Mouse (Mus musculus): Measurements from ENCODE around the gene Trappc3. TPM values are rescaled to one million over a fixed set of nuclear protein-coding genes. Genes with fewer than 3 reads are reported as not detected.
A peak's percentile ranks its signal among the peaks of the same experiment; 100 is the strongest.

The Trappc3 gene
- total RNA-seq, 2 experiments from 2014 or later = 89.7 to 99.2 TPM

DNA sequence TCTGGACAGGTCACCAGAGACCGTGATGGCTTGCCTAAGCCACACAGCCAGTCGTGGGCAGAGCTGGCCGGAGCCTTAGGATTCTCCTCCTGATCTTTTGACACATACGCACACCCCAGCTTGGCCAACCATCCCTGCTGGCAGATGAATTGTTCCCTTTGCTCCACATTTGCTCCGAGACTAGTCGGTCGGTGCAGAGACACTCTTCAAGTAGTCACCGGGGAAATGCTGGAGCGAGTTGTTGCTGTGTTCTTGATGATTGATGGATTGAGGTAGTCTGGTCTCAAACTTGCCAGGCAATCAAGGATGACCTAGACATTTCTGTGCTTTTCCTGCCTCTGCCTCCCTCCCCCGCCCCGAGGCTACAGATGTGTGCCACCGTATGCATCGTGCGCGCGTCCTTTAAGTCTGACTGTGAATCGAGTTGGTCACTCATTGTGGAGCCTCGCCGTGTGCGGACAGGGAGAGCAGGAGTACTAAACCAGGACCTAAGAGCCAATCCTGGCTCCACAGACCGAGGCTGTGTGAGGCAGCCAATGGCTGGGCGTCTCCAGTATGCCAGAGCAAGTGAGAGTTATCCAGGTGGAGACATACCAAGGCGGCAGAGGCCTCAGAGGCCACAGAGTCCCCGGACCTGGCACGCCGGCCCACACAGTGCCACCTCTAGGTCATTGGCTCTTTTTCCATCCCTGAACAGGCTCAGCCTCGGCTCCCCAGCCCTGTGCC, 39.6 kb downstream of the Trappc3 start:
- DNase-seq (ENCODE audit: extremely low spot score in 1 of 2, low spot score in 2 of 2) = no peak
- intact Hi-C loops (cut with DNase I) = no loop called here

DNA sequence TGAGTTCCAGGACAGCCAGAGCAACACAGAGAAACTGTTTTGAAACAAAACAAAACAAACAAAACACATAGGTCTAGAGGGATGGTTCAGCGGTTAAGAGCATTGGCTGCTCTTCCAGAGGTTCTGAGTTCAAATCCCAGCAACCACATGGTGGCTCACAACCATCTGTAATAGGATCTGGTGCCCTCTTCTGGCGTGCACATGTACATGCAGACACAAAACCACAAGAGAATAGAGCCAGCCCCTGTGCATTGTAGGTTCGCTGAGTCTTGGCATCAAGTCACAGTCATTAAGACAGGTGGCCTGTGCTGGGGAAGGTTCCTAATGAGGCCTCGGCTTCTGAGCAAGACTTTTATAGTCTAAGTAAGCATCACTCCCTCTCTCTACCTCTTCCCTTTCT, 41.8 kb downstream of the Trappc3 start:
- DNase-seq (ENCODE audit: extremely low spot score in 1 of 2, low spot score in 2 of 2) = no peak
- intact Hi-C loops (cut with DNase I) = no loop called here

DNA sequence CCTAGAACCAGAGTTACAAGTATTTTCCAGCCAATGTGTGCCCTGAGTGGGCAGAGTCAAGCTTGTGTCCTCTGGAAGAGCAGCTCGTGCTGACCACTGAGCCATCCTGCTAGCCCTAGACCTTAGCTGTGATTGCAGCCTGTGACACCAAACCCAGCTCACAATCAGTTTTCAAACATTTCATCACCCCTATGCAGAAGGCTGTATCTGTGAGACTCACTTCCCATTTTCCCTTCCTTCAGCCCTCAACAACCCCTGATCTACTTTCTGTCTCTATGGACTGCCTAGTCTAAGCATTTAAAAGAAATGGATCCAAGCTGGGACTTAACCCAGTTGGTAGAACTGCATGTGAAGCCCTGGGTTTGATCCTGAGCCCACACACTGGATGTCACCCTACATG, 43.3 kb downstream of the Trappc3 start:
- intact Hi-C loops (cut with DNase I) = no loop called here
- no peak for DNase-seq (ENCODE audit: extremely low spot score in 1 of 2, low spot score in 2 of 2)

DNA sequence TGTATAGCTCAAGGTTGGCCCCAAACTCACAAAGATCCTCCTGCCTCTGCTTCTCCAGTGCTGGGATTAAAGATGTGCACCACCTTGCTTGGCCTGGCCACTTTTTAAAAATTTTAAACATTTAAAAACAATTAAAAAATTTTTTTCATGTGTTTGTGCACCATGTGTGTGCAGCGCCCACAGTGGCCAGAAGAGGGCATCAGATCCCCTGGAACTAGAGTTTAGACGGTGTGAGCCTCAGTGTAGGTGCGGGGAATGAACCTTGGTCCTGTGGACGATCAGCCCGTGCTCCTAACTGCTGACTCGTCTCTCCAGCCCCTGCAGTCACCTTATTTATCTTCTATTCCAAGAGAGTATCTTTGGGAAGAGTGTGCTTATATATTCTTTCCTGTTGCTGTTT, 43.9 kb downstream of the Trappc3 start:
- intact Hi-C loops (cut with DNase I) = no loop called here

DNA sequence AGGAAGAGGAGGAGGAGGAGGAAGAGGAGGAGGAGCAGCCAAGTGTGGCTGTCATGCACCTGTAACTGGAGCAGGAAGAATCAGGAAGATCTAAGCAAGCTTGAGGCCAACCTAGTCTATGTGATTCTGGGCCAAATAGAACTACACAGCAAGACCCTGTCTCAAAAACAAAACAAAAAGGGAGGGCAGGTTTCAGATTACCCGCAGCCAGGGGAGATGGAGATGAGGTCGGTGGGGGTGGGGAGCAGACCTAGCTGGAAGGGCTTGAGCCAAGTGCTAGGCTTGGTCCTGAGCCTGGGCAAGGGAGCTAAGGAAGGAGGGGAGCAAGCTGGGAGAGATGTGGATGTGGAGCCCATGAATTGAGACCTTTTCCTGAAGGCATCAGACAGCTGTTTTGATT, 44.7 kb downstream of the Trappc3 start:
- no peak for DNase-seq (ENCODE audit: extremely low spot score in 1 of 2, low spot score in 2 of 2)
- intact Hi-C loops (cut with DNase I) = no loop called here

More for the DNA sequence above, 43.9 kb downstream of the Trappc3 start:
- no peak for DNase-seq (ENCODE audit: extremely low spot score in 1 of 2, low spot score in 2 of 2)

DNA sequence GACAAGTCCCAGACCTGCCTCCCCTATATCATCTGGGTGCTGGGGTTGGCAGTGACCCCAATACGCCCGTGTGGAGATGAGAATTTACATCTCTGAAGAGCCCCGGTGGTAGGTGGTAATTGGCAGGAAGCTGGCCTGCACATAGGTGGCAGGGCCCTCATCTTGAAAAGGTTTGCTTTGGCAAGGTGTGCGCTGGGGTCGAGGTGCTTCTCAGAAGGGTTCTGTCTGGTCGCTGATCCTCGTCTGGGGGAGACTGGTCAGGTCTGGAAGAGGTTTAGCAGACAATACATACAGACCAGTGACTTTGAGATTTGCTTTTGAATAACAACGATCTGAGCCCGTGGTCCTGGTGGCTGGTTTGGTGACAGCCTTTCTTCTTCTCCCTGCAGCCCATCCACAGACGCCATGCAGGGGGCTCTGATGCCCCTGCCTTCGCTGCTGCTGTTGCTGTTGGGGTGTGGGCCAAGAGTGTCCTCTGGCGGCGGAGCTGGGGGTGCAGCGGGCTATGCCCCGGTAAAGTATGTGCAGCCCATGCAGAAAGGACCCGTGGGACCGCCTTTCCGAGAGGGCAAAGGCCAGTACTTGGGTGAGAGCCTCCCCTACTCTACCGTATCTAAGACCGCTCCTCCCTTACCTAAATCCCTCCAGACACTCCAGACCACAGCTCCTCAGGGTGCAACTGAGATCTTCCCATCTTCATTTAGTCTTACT, 47.2 kb downstream of the Trappc3 start:
- intact Hi-C loops (cut with DNase I) = no loop called here
- peak in 1 of 2 experiments; percentile 55 for DNase-seq (ENCODE audit: extremely low spot score in 1 of 2, low spot score in 2 of 2)

DNA sequence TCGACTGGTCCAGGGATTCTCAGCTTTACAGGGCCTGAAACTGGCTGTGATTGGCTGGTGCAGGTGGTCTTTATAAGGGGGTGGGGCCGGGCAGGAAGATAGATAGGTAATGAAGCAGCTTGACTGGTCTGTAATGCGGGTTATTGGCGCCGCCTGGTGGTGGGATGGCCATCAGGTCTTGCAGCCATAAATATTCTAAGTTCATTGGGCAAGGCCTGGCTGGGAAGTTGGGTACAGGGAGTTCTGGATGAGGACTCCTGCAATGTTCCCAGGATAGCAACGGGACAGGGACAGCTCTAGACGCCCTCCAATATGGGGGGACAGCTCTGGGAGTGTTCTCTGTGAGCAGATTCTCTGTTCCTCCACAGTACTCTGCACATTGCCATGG, 47.8 kb downstream of the Trappc3 start:
- peak; percentile 71 to 88 for DNase-seq (ENCODE audit: extremely low spot score in 1 of 2, low spot score in 2 of 2)
- intact Hi-C loops (cut with DNase I) = loop anchor here (5.0 kb wide), 1 partner anchor 33 kb away; no protein-coding TSS in a partner anchor

DNA sequence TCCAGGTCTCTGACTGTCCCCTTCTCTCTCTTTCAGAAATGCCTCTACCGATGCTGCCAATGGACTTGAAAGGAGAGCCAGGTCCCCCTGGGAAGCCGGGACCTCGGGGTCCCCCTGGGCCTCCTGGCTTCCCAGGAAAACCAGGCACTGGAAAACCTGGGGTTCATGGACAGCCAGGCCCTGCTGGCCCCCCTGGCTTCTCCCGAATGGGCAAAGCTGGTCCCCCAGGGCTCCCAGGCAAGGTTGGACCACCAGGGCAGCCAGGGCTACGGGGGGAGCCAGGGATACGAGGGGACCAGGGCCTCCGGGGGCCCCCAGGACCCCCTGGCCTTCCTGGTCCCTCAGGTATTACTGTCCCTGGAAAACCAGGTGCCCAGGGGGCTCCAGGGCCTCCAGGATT, 48.2 kb downstream of the Trappc3 start:
- intact Hi-C loops (cut with DNase I) = loop anchor here (5.0 kb wide), 1 partner anchor 33 kb away; no protein-coding TSS in a partner anchor

DNA sequence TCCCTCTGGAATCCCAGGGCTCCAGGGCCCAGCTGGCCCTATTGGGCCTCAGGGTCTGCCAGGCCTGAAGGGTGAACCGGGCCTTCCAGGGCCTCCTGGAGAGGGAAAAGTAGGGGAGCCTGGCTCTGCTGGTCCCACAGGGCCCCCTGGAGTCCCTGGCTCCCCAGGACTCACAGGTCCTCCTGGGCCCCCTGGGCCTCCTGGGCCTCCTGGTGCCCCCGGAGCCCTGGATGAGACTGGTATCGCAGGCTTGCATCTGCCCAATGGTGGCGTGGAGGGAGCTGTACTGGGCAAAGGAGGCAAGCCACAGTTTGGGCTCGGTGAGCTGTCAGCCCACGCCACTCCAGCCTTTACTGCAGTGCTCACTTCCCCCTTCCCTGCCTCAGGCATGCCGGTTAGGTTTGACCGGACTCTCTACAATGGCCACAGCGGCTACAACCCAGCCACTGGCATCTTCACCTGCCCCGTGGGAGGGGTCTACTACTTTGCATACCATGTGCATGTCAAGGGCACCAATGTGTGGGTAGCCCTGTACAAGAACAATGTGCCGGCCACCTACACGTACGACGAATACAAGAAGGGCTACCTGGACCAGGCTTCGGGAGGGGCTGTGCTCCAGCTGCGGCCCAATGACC, 49.6 kb downstream of the Trappc3 start:
- intact Hi-C loops (cut with DNase I) = loop anchor here (5.0 kb wide), 1 partner anchor 34 kb away; no protein-coding TSS in a partner anchor
- DNase-seq (ENCODE audit: extremely low spot score in 1 of 2, low spot score in 2 of 2) = no peak

More for the DNA sequence above, 48.2 kb downstream of the Trappc3 start:
- DNase-seq (ENCODE audit: extremely low spot score in 1 of 2, low spot score in 2 of 2) = no peak

DNA sequence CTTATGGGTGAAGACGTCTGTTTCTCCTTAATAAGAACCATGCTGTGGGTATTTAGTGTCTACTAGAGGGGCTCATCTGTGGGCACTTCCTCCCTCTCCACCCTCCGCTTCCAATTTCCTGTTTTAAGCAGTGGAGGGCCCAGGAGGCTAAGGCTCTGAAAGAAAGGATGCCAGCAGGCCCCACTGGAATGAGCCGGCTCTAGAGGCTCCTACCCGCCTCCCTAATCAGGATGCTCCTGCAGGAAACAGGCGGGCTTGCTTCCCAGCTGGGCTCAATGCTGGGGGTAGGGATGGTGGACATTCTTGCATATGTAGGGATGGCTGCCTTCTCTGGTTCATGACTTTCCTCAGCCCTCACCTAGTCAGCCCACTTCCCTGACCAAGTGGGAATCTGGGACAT, 51.1 kb downstream of the Trappc3 start:
- intact Hi-C loops (cut with DNase I) = loop anchor here (5.0 kb wide), 1 partner anchor 36 kb away; no protein-coding TSS in a partner anchor

DNA sequence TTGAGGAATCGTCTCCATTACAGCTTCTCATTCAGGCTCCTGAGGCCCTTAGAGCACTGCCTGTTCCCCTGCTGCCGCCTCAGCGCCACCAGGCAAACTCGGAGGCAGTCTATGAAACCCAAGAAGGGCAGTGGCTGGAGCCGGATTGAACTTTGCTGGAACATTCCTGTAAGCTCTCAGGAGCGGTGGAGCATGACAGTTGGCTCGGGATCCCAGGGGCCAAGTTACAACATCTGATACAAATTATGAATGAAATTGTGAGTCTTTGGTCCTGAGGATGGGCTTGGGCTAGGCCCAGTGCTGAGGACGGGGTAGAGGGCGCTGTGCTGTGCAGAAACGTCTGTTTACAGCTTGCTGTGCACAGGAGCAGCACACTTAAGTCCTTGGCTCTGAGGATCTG, 52.3 kb downstream of the Trappc3 start:
- intact Hi-C loops (cut with DNase I) = loop anchor here (5.0 kb wide), 1 partner anchor 37 kb away; no protein-coding TSS in a partner anchor
- no peak for DNase-seq (ENCODE audit: extremely low spot score in 1 of 2, low spot score in 2 of 2)

More for the DNA sequence above, 51.1 kb downstream of the Trappc3 start:
- no peak for DNase-seq (ENCODE audit: extremely low spot score in 1 of 2, low spot score in 2 of 2)

DNA sequence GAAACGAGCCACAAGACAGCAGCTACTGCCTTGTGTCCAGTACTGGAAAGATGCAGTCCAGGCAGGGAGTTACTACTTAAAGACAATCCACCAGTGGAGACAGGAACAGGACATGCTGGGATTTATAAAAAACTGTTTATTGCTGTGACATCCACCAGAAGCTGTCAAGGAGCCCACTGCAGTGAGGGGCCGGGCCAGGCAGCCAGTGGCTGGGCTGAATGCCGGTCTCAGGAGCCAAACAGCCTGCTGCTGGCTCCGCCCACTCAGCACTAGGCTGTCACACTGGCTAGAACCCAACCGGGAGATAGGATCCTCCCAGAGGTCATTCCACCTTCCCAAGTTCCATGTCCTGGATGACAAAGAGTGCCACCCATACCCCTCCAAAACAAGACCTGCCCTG, 53.8 kb downstream of the Trappc3 start:
- peak in 1 of 2 experiments; percentile 77 for DNase-seq (ENCODE audit: extremely low spot score in 1 of 2, low spot score in 2 of 2)
- intact Hi-C loops (cut with DNase I) = loop anchor here (5.0 kb wide), 1 partner anchor 89 kb away; no protein-coding TSS in a partner anchor

DNA sequence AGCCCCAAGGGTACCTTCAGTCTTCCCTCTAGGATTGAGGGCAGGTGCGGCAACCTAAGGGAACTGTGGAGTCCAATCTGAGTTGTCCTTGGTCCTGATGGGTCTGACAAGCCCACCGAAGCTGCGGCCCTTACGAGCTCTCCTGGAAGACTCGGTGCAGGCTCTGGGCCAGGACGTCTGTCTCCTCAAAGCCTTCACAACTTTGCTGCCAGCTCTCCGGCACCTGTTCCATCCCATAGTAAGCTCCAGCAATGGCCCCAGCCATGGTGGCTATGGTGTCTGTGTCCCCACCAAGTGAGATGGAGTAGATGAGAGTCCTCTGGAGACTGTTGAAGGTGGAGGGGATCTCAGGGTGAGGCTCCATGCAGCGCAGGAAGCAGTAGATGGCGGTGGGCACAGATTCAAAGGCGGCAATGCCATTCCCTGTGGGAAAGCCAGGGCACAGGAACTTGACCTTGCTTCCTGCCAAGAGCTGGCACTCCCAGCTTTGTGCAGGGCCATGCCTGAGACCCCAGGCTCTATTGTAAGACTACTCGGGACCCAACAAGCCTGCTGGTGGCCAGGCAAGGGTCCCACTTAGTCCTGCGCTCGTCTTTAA, 54.4 kb downstream of the Trappc3 start:
- peak in 1 of 2 experiments; percentile 33 for DNase-seq (ENCODE audit: extremely low spot score in 1 of 2, low spot score in 2 of 2)
- intact Hi-C loops (cut with DNase I) = loop anchor here (5.0 kb wide), 1 partner anchor 89 kb away; no protein-coding TSS in a partner anchor

DNA sequence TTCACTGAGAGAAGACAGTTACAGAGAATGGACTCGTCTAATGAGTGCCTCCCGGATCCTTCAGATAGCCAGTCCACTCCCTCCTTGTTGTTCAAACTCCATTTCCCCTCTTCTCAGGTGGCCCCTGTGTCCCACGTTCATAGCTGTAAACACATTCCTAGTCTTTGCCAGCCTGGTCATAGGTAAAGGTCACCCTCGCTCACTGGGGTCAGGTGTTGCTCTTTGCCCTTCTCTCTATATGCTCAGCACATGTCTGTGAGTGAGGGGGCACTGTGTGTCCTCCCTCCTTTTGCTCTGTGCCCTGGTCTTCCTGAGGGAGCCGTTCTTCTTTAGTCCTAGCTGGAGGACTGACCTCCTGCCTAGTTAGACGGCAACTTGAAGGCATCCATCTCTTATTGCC, 57.7 kb downstream of the Trappc3 start:
- DNase-seq (ENCODE audit: extremely low spot score in 1 of 2, low spot score in 2 of 2) = no peak
- intact Hi-C loops (cut with DNase I) = loop anchor here (5.0 kb wide), 1 partner anchor 93 kb away; no protein-coding TSS in a partner anchor

DNA sequence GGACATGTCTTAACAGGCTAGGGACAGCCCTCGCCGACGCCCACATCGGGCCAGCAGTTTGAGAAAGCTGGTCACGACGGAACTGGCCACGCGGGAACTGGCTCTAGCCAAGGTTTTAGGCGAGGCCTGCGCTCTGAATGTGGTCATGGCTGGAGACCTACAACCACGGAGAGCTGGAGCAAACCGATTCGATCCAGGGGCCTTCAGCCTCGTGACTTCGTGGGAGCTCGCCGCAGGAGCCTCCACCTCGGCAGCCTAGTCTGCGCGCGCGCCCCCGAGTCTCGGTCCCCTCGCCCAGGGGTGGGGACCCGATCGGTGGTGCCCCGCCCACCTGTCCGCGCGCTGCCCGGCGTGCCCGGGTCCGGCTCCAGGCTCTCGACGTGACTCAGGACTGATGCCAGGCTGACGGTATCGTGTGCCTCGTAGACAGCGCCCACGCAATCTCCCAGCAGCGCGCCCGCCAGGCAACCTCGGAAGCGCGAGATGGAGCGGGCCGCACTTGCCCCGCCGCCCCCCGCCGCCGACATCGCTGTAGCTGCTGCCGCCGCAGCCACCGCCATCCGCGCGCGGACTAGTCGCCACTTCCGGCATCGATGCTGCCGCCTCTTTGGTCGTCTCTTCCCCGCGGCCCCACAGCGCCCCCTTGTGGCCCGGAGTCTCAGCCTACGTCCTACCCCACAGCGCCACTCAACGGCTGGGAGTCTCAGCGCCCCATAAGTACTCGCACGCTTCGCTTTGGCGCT, 59.2 kb downstream of the Trappc3 start, which contains the start of gene Adprhl2:
TSS of gene Adprhl2 (minus strand) at position 593 of the 743 bp plus-strand sequence.
- intact Hi-C loops (cut with DNase I) = no loop called here
- DNase-seq (ENCODE audit: extremely low spot score in 1 of 2, low spot score in 2 of 2) = peak; percentile 97 to 99

DNA sequence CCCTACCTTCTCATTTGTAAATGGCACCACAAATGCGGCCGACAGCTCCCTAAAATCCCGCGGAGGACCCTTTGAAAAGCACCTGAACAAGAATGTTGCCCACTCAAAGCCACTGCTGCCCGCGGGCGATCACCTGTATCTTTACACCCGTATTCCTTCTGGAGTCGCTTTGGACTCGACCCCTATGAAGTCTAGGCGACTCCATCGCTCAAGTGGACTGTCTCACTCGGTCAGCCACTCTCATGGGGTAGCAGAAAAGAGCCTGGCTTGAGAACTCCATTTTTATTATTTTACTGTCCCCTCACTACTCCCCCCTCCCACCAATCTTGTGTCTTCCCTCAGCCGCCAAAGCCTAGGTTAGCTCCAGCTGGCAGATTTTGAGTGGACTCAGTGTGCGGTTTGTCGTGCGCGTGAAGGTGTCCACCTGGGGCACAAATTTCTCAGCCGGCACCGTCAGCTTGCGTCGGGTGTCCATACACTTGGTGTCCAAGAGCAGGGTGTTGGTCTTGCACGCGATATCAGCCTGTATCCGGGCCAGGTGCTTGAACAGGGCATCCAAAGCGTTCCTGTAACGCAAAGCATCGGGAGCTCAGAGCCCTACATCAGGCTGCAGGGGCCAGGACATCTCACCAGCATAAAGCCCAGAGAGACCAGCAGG, 59.9 kb downstream of the Trappc3 start:
- DNase-seq (ENCODE audit: extremely low spot score in 1 of 2, low spot score in 2 of 2) = no peak
- intact Hi-C loops (cut with DNase I) = no loop called here

DNA sequence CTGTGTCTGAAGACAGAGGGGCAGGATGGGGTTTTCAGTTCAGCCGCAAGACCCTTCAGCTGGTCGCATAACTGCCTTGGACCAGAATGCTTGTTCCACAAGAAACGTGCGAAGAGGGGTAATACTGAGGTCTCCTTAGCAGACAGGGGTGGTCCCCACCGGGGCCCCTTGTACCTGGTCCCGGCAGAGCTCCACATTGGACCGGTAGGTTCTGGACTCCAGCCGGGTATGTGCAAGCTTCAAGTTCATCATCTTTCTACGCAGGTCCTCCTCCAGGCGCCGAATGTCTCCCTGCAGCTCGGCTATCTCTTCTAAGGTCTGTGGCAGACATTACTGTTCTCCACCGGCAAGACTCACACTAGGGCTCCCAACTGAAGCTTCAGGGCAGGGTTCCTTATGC, 60.5 kb downstream of the Trappc3 start:
- intact Hi-C loops (cut with DNase I) = no loop called here
- no peak for DNase-seq (ENCODE audit: extremely low spot score in 1 of 2, low spot score in 2 of 2)

DNA sequence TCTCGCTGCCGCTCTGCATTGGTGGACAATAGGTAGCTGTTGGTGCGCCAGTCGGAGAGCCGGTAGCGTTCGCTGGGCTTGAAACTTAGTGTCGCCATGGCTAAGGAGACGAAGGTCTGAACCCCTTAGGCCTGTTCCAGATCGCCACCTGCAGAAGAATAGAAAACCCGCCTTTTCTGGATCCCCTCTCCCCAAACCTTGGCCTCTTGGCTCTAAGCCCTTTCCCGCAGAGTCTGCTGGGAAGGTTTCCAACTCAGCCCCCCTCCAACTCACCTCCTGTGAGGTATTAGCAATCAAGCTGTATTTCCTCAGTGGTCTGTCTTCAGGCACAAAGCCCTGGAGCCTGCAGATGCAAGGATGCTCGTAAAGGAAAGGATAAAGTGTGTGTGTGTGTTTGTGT, 62.7 kb downstream of the Trappc3 start:
- intact Hi-C loops (cut with DNase I) = no loop called here
- peak in 1 of 2 experiments; percentile 25 for DNase-seq (ENCODE audit: extremely low spot score in 1 of 2, low spot score in 2 of 2)

Data from left cerebral cortex, postnatal 10 days (tissue).